Mouse (Mus musculus) midbrain, postnatal 0 days (tissue): ENCODE measurements around the gene Tmem86a. TPM values are rescaled to one million over a fixed set of nuclear protein-coding genes. Genes with fewer than 3 reads are reported as not detected.

Experiments
- ATAC-seq: fragments of 200-750 bp; cut with Nextera tagmentation; 2 replicates; pipeline ENCODE4 v1.8.0; 2017; ENCODE audit warnings: moderate number of reproducible peaks, mild to moderate bottlenecking, moderate TSS enrichment, moderate library complexity; ENCODE audit not compliant: low FRiP score
- DNase-seq: peaks from one replicate; pipeline ENCODE4 v3.0.0-alpha.2; 2015; ENCODE audit warnings: low spot score
- H3K27ac ChIP-seq: fragments of 300-500 bp; sonication (generic); 2 replicates; pipeline ENCODE4 v1.5.1; 2014; ENCODE audit warnings: low read depth, mild to moderate bottlenecking, low read length, mixed read lengths
- H3K27me3 ChIP-seq: fragments of 300-500 bp; sonication (generic); 2 replicates; pipeline ENCODE4 v1.6.1; 2014; ENCODE audit warnings: low read length, control low read depth, mixed read lengths; ENCODE audit not compliant: insufficient read depth
- H3K36me3 ChIP-seq: fragments of 300-500 bp; sonication (generic); 2 replicates; pipeline ENCODE4 v1.6.1; 2014; ENCODE audit warnings: low read length, control low read depth, mixed read lengths; ENCODE audit not compliant: insufficient read depth
- H3K4me1 ChIP-seq: fragments of 300-500 bp; sonication (generic); 2 replicates; pipeline ENCODE4 v1.6.1; 2014; ENCODE audit warnings: mild to moderate bottlenecking, control low read depth, antibody characterized with exemption, low read length, mixed read lengths; ENCODE audit not compliant: insufficient read depth
- H3K4me2 ChIP-seq: fragments of 300-500 bp; sonication (generic); 2 replicates; pipeline ENCODE4 v1.6.1; 2014; ENCODE audit warnings: low read depth, mild to moderate bottlenecking, low read length, mixed read lengths; ENCODE audit not compliant: poor library complexity, severe bottlenecking
- H3K4me3 ChIP-seq: fragments of 300-500 bp; sonication (generic); 2 replicates; pipeline ENCODE4 v1.5.1; 2014; ENCODE audit warnings: low read depth, mild to moderate bottlenecking, low read length, moderate library complexity
- H3K9ac ChIP-seq: fragments of 300-500 bp; sonication (generic); replicated peaks from 2 replicates; pipeline ENCODE4 v1.6.1; 2014; ENCODE audit warnings: mild to moderate bottlenecking, low read length, moderate library complexity, mixed read lengths; ENCODE audit not compliant: poor library complexity, severe bottlenecking
- H3K9me3 ChIP-seq: fragments of 300-500 bp; sonication (generic); 2 replicates; pipeline ENCODE4 v1.6.1; 2016; ENCODE audit warnings: low read length, control low read depth
- CTCF ChIP-seq: IDR thresholded peaks from 2 replicates; pipeline ENCODE4 v1.5.1; 2016; ENCODE audit warnings: antibody characterized with exemption, mild to moderate bottlenecking
- WGBS: fragments of 180-500 bp; shearing (Covaris S2); extraction: QIAGEN DNeasy Blood & Tissue Kit; methylation state at CpG from one replicate; pipeline ENCODE4 v1.1.7; 2014; 5-methylcytosine and 5-hydroxymethylcytosine counted together
- polyA plus RNA-seq: library from polyadenylated mRNA; unstranded; fragments of >200 nt; fragmentation: Nextera tagmentation; extraction: Ambion mirVana; gene quantifications from 2 replicates; pipeline ENCODE4 v1.2.1, GENCODE M21; 2015
- total RNA-seq: library from RNA; depleted of rRNA; stranded (reverse); fragments of >200 nt; gene quantifications from 2 replicates; pipeline ENCODE4 v1.2.3, GENCODE M21; 2014

Tmem86a gene
- total and polyA plus RNA-seq, 2 experiments from 2014 or later: 16.0 to 29.0 TPM

DNA sequence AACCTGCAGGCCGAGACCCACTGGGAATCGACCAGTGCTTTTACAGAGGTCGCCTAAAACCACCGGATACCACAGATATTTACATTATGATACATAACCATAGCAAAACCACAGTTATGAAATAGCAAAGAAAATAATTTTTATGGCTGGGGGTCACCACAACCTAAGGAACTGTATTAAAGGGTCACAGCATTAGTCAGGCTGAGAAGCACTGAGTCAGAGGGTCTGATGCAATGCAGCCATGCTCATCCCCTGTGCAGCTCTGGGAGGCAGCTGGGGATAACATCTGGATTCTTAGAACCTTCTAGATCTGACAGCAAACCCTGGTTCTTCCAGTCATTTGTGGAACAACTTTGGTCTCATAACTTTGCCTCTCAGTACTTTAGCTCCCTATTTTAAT, 19.0 kb upstream of the Tmem86a start:
- H3K4me3 ChIP-seq: no peak overlapping the region
- ATAC-seq: no peak
- H3K27ac ChIP-seq: no peak overlapping the region
- DNase-seq: no peak
- no peaks in the 10 kb centered on the region for H3K27me3 ChIP-seq
- H3K36me3 ChIP-seq: no peaks in the 10 kb centered on the region
- TF ChIP-seq CTCF: no peak
- WGBS: 77% methylated on average over 4 of the region's 4 CpGs
- H3K4me2 ChIP-seq: no peak overlapping the region
- H3K9ac ChIP-seq: no peak overlapping the region
- H3K9me3 ChIP-seq: no peaks in the 10 kb centered on the region
- no peaks in the 10 kb centered on the region for H3K4me1 ChIP-seq

DNA sequence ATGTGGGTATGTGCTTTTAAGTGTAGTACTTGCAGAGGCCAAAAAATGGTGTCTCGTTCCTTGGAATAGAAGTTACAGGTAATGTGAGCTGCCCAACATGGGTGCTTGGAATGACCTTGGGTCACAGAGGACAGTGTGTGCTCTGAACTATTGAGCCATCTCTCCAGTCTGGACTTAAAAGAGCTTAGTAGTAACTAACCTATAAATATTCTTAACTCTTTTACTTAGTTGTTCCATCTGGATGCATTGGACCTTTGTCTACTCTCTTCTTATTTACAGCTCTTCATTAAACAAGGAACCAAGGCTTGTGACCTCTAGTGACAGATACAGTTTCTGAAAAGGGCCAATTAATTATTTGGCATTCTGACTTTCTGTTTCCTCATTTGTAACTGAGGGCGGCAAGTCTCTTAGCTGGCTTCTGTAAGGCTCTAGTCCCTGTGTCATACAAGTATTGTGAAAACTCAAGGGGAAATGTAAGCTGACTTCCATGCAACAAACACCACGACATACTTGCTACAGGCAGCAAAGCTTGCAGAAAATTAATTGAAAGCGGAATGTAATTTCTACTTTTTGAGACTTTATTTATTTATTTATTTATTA, 15.5 kb upstream of the Tmem86a start:
- H3K36me3 ChIP-seq: no peaks in the 10 kb centered on the region
- H3K4me2 ChIP-seq: no peak overlapping the region

GRCm38 (mm10) chr7:47035426-47035825, 15.0 kb upstream of the Tmem86a start:
- Histone ChIP-seq H3K4me1 (no peaks in the 10 kb centered on the region), H3K27me3 (no peaks in the 10 kb centered on the region), H3K4me3 (no peak overlapping the region), H3K9ac (no peak overlapping the region), H3K4me2 (no peak overlapping the region), H3K36me3 (no peaks in the 10 kb centered on the region), H3K27ac (no peak overlapping the region), H3K9me3 (no peaks in the 10 kb centered on the region)
- ATAC-seq: no peak
- no peak for DNase-seq
- WGBS: 83% methylated on average over 8 of the region's 8 CpGs
- no peak for TF ChIP-seq CTCF

More for the DNA sequence above, 15.5 kb upstream of the Tmem86a start:
- Histone ChIP-seq H3K4me3 (no peak overlapping the region), H3K4me1 (no peaks in the 10 kb centered on the region), H3K27me3 (no peaks in the 10 kb centered on the region), H3K9ac (no peak overlapping the region), H3K27ac (no peak overlapping the region), H3K9me3 (no peaks in the 10 kb centered on the region)
- DNase-seq (no peak), ATAC-seq (no peak)
- WGBS: 92% methylated on average over 4 of the region's 4 CpGs
- TF ChIP-seq CTCF: no peak

GRCm38 (mm10) chr7:47041706-47042105, 8.7 kb upstream of the Tmem86a start:
- no peaks in the 10 kb centered on the region for H3K27me3 ChIP-seq
- WGBS: 85% methylated on average over 3 of the region's 3 CpGs

DNA sequence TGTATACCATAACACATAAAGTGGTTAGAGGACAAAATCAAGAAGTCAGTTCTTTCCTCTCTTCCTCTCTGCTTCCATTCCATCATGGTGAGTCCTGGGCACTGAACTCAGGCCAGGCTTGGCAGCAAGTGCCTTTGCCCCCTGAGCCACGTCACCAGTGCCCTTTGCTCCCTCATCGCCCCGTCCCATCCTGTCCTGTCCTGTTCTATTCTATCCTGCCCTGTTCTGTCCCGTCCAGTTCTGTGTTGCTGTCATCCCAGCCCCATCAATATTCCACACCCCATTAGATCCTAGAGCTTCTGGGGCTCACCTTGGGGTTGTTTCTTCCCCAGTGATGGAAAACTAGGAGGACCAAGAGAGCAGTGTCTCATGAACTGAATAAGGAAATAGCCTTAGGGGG, 8.3 kb upstream of the Tmem86a start:
- no peak overlapping the region for H3K4me3 ChIP-seq
- no peak for DNase-seq
- H3K27me3 ChIP-seq: no peaks in the 10 kb centered on the region
- no peak overlapping the region for H3K27ac ChIP-seq
- no peaks in the 10 kb centered on the region for H3K4me1 ChIP-seq
- 82% methylated on average over 4 of the region's 4 CpGs for WGBS
- no peak overlapping the region for H3K9ac ChIP-seq
- no peak for ATAC-seq
- H3K9me3 ChIP-seq: no peaks in the 10 kb centered on the region
- no peaks in the 10 kb centered on the region for H3K36me3 ChIP-seq
- no peak for TF ChIP-seq CTCF
- H3K4me2 ChIP-seq: no peak overlapping the region

More at GRCm38 (mm10) chr7:47041706-47042105, 8.7 kb upstream of the Tmem86a start:
- Histone ChIP-seq H3K9me3 (no peaks in the 10 kb centered on the region), H3K4me1 (no peaks in the 10 kb centered on the region), H3K9ac (no peak overlapping the region), H3K36me3 (no peaks in the 10 kb centered on the region), H3K4me3 (no peak overlapping the region), H3K4me2 (no peak overlapping the region), H3K27ac (no peak overlapping the region)
- DNase-seq (no peak), ATAC-seq (no peak)
- TF ChIP-seq CTCF: no peak

DNA sequence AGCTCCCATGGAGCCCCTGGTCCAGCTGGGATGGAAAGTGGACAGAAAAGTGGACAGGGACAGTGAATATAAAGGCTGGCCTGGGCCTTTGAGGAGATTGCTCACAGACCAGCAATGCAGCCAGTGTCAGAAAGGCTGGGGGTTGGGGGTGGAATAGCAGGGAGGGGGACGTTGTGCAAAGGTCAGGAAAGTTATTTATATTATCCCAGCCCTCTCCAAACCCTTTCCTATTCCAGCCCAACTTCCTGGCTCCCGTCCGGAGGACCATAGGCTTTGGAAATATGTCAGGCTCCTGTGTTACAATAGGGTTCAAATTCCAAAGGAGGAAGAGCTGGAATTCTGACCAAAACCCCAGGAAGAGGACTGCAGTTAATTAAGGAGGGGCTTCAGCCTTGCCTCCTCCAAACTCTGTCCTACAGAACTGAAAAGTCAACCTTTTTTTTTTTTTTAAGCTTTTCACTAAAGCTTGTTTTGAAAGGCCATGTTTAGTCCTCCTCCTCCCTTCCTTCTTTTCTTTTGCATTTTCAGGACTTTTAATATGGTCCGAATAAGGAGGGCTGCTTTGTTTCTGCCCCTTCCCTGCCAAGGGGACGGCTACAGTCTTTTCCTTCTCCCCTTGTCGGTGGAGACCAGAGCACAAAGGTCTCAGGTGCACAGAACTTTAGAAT, 7.4 kb upstream of the Tmem86a start:
- 54% methylated on average over 6 of the region's 6 CpGs for WGBS

More for the DNA sequence above, 7.4 kb upstream of the Tmem86a start:
- DNase-seq (no peak), ATAC-seq (no peak)
- Histone ChIP-seq H3K36me3 (no peaks in the 10 kb centered on the region), H3K9ac (no peak overlapping the region), H3K4me1 (no peaks in the 10 kb centered on the region), H3K4me3 (no peak overlapping the region), H3K9me3 (no peaks in the 10 kb centered on the region), H3K27ac (no peak overlapping the region), H3K27me3 (no peaks in the 10 kb centered on the region), H3K4me2 (no peak overlapping the region)
- no peak for TF ChIP-seq CTCF
